In the genomic region with DNA sequence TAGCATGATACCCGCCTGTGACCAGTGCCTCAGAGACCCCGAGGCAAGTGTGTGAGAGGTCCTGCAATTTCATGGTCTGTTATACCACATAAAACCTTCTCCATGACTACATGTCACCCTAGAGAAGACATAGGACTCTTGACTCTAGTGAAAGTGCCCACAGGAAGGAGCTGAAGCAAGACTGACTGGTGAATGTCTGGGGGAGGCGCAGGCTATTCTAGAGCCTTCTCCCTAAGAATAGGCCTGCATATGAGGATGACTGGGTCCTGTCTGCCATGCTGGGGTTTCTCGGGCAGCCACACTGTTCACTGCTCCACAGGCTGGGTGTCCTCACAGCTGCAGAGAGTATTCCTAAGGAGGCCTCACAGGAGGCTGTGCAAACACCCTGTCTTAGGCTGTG, we compare ENCODE assay signal across 11 mouse cellular contexts.
"Had no signal": no experiment of that assay in that cellular context is flagged by ENCODE, and none has a peak within 500 bp of the region (broad histone marks: within the 10 kb centered on the region; RNA-seq: fewer than 3 reads in every experiment).

No protein-coding gene starts in this region.

- H3K27ac ChIP-seq: intestine, embryonic 15.5 days; limb, embryonic 15.5 days; liver, embryonic 12.5 days; lung, embryonic 15.5 days; midbrain, embryonic 12.5 days; neural tube, embryonic 15.5 days had no signal

- H3K27me3 ChIP-seq: intestine, embryonic 15.5 days; limb, embryonic 15.5 days; liver, embryonic 12.5 days; lung, embryonic 15.5 days; midbrain, embryonic 12.5 days; neural tube, embryonic 15.5 days had no signal

- H3K36me3 ChIP-seq: intestine, embryonic 15.5 days; neural tube, embryonic 15.5 days had no signal

- DNase-seq: kidney, postnatal 4 days; right cerebral cortex, adult 18-20 months; right cerebral cortex, postnatal 25 days; thymus, postnatal 36 days had no signal

- H3K4me1 ChIP-seq: midbrain, embryonic 12.5 days had no signal

- H3K9me3 ChIP-seq: intestine, embryonic 15.5 days; limb, embryonic 15.5 days; liver, embryonic 12.5 days; lung, embryonic 15.5 days; midbrain, embryonic 12.5 days; neural tube, embryonic 15.5 days had no signal

- ATAC-seq: intestine, embryonic 15.5 days; liver, embryonic 12.5 days; midbrain, embryonic 16.5 days had no signal

- H3K4me3 ChIP-seq: intestine, embryonic 15.5 days; limb, embryonic 15.5 days; liver, embryonic 12.5 days; lung, embryonic 15.5 days; midbrain, embryonic 12.5 days; neural tube, embryonic 15.5 days had no signal

- H3K9ac ChIP-seq: intestine, embryonic 15.5 days; limb, embryonic 15.5 days; liver, embryonic 12.5 days; lung, embryonic 15.5 days; midbrain, embryonic 12.5 days; neural tube, embryonic 15.5 days had no signal

- H3K4me2 ChIP-seq: intestine, embryonic 15.5 days; limb, embryonic 15.5 days; liver, embryonic 12.5 days; lung, embryonic 15.5 days; midbrain, embryonic 12.5 days; neural tube, embryonic 15.5 days had no signal
